Mouse (Mus musculus): ENCODE data around the gene Dyrk2. TPM values are rescaled to one million over a fixed set of nuclear protein-coding genes. Genes with fewer than 3 reads are reported as not detected.

Dyrk2 gene
- total RNA-seq (2023) = 40.1 to 62.8 TPM (median 45.5 TPM) in 4 replicates

DNA sequence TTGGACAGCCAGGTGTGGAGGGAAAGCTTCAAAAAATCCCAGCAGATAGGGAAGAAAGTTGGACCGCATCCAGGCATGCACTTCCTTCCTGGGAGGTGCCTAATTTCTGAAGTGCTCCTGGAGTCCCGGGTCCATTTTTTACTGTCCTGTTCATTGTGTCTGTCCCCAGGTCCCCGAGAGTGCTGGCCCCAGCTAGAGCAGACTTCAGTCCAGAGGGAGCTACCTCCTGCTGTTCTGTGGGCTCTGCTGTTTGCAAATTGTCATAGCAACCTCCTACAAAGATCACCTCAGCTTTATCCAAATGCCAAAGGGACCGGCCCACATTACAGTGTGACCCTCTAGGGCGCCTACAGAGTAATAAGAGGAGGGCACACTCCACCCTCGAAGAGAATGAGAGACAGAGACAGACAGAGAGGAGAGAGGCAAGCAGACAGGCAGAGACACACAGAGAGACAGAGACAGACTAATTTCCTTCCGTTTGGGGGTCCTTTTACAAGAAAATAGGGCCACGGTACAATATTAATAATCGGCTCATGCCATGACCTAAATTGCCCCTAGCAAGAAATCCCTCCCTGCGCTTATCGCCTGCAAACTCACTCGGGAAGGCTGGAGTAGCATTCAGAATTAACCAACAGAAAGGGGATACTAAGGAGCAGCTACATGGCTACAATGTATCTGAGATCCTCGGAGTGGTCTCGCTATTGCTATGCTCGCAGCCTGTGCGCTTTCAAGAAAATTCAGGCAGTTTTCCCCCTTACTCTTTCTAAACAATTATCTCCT, at the start of gene Dyrk2:
Gene Dyrk2, minus strand, starts transcription at position 9 of the 780 bp plus-strand sequence.

All from B cell, adult 62 days (primary cell).